Mouse (Mus musculus) erythroblast, embryonic 14.5 days (primary cell): ENCODE data around the gene Psmb9.

ENCODE experiments used
- GATA1 ChIP-seq: IDR thresholded peaks from 2 replicates; pipeline ENCODE4 v1.6.1; 2012; ENCODE audit warnings: low read length, inconsistent platforms, mixed read lengths
- TAL1 ChIP-seq: IDR thresholded peaks from 3 replicates; pipeline ENCODE4 v1.6.1; 2012; ENCODE audit warnings: low read length, inconsistent platforms, mixed read lengths

DNA sequence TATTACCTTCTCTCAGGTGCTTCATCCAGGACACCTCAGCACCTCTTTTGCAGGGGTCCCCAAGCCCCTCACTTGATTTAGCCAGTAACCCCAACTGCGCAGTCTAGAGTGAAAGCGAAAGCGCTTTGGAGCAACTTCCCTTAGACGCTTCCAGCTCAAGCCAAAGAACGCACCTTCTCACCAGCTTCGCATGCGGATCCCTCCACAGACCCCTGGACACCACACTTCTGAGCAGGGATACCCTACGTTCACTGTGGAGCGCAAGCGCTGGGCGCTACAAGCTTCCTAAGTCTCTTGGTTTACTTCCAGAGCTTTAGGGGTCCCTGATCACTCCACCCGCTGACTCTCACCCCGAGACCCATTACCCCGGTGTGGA lies 691 bp downstream of the Psmb9 start:
- TF ChIP-seq TAL1 (no peak), GATA1 (no peak)
